Mouse (Mus musculus) spleen, postnatal 14 days (tissue): ENCODE data around the gene Gata2.

ENCODE experiments used
- DNase-seq, 2 experiments: peaks; one replicate each; pipeline ENCODE4 v3.0.0; 2021 to 2022; ENCODE audit warnings: low spot score in 2 of 2

The Gata2 gene

DNA sequence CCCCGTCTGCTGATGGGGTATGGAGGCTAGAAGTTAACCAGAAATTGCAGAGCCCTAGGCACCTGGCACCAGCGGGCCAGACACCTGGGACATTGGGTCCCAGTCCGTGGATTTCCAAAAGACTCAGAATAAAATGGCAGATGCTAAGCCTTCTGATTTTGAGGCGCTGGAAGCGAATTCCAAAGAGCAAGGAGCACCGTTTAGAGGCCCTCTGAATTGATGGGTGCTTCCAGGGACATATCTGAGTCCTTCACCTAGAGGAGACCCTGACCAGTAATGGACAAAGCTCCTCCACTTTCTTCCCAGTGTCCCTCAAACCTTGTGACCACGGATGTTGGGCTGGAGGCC, 1.3 kb downstream of the Gata2 start:
- DNase-seq, result no peak

GRCm38 (mm10) chr6:88196054-88196732, 2.5 kb downstream of the Gata2 start:
- DNase-seq, result no peak

- no peak for DNase-seq
Measured at GRCm38 (mm10) chr6:88196733-88197312, 3.1 kb downstream of the Gata2 start.

- no peak for DNase-seq
Measured at GRCm38 (mm10) chr6:88197313-88198069, 3.8 kb downstream of the Gata2 start.

GRCm38 (mm10) chr6:88198070-88198940, 4.6 kb downstream of the Gata2 start:
- no peak for DNase-seq

GRCm38 (mm10) chr6:88199001-88199717, 5.5 kb downstream of the Gata2 start:
- DNase-seq, result no peak

DNA sequence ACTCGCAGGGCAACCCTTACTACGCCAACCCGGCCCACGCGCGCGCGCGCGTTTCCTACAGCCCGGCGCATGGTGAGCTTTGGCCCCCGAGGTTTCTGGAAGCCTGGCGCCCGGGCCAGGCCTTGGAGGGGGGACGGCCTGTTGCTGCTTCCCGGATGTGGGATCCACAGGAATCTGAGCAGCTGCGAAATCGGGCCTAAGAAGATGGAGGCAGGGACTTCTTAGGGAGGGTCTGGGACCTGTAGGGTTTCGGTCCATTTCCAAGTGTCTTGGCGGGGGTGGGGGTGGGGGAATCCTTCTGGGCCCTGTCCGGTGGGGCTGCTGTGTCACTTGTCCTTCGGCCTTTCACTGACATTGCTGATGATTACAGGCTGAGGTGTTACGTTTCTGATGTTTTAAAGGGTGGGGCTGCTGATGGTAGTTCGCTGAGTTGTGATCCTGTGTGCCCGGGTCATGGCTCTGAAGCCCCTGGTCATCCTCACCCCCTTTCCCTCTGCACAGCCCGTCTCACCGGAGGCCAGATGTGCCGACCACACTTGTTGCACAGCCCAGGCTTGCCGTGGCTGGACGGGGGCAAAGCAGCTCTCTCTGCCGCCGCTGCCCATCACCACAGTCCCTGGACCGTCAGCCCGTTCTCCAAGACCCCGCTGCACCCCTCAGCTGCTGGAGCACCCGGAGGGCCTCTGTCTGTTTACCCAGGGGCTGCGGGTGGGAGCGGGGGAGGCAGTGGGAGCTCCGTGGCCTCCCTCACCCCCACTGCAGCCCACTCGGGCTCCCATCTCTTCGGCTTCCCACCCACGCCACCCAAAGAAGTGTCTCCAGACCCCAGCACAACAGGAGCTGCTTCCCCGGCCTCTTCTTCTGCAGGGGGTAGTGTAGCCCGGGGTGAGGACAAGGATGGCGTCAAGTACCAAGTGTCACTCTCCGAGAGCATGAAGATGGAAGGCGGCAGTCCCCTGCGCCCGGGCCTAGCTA, 6.3 kb downstream of the Gata2 start:
- DNase-seq, result no peak

GRCm38 (mm10) chr6:88200693-88201609, 7.3 kb downstream of the Gata2 start:
- no peak for DNase-seq

- DNase-seq, result no peak
Measured at GRCm38 (mm10) chr6:88201926-88202700, 8.4 kb downstream of the Gata2 start.

DNA sequence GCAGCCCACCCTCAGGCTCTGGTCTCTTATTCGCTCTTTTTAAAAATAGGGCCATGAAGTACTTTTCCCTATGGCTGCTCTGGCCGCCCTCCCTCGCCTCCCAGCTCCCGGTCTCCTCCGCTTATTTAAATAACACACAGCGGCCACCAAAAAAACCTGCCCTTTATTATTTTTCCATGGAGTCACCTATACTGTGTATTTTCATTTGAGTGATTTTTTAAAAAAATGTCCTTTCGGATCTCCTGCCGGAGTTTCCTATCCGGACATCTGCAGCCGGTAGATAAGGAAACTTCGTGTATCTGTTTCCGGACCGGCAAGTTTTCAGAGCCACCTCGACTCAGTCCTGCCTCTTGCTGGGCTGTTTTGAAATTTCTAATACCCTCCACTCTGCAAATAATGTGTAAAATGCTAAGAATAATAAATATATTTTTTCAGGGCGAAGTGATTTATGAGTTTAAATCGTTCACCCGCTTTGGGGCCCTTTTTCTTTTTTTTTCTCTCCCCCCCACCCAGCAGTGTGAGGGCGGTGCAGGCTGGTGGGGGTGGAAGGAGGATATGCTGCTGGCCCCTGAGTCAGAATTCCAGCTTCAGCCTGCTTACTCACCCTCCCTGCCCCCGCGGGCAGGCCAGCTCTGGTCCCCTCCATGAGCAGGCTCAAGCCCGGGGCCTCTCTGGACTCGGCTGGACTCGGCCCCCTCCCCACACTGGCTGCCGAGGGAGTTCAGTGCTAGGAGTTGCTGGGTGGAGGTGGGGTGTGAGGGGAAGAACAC, 9.4 kb downstream of the Gata2 start:
- DNase-seq, result no peak

- DNase-seq, result no peak
Measured at GRCm38 (mm10) chr6:88203791-88204405, 10.2 kb downstream of the Gata2 start.

- no peak for DNase-seq
Measured at GRCm38 (mm10) chr6:88204531-88205385, 11.1 kb downstream of the Gata2 start.

DNA sequence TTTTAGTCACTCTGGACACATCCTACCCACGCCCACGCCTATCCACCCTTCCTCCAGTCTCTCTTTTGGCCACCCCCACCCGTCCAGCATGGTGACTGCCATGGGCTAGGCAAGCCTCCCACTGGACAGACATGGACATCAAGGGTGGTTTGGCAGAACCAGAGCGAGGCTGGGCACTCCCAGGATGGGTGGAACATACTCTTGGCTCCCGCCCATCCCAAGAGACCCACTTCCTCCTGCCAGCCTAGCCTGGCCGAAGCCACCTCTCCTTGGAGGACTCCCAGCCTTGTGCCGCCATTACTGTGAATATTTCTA, 11.7 kb downstream of the Gata2 start:
- DNase-seq, result no peak

GRCm38 (mm10) chr6:88205937-88206336, 12.2 kb downstream of the Gata2 start:
- DNase-seq, result no peak

DNA sequence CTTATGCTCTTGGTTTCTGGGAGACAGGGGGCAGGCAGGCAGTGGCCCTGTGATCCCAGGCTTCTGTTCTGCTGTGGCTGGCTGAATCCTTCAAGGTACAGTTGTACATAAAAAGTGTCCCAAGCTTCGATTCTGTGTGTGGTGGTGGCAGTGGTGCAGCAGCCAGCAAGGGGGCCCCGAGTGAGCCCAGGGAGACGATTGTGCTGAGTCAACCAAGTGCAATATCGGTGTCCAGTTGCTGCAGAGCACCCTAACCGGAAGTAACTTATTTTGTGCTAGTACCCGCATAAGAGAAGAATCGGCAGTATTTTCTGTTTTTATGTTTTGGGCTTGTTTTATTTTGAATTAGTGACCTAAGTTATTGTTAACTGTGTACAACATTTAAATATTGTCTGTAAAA, 12.9 kb downstream of the Gata2 start:
- no peak for DNase-seq

DNA sequence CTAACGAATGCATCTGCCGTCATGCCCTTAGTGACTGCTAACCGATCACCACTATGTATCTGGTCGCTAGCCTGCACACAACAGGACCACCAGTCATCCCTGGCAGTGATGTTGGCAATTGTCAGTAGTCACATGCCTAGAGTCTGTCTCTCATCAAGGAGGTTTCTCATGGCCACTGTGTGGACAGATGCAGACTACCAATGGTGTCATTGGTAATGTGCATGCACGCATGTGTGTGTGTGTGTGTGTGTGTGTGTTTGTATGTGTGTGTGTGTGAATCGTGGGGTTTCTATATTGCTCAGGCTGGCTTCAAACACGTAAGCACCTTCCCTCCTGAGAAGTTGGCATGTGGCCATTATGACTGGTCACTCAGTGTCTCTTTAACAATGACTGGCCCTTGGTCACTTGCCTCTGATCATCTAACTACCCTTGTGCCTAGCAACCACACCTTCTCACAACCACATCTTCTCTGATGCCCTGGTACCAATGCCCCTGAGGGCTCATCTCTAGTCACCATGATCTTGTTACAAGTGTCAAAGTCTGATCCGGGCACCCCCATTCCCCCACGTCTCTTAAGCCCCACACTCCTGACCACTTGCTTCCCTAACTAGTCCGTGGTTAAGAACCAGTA, 13.8 kb downstream of the Gata2 start:
- DNase-seq, result no peak
